Mouse (Mus musculus) ZHBTc4 (cell line): ENCODE measurements at regions not wholly inside any gene's neighbourhood (a gene's known extent, or its start where the extent isn't known, plus 50 kb on each side); places are given as distances from the start of the nearest gene placed in this dataset.

Experiments
- DNase-seq: peaks from one replicate; pipeline ENCODE4 v3.0.0-alpha.2; 2011; ENCODE audit warnings: low read depth, low spot score

GRCm38 (mm10) chrX:167152611-167153010 is 56.5 kb downstream of the Tmsb4x start:
- DNase-seq: no peak

GRCm38 (mm10) chrX:167151341-167151740 is 57.8 kb downstream of the Tmsb4x start:
- no peak for DNase-seq

GRCm38 (mm10) chrX:167149400-167149799 is 59.7 kb downstream of the Tmsb4x start:
- no peak for DNase-seq

GRCm38 (mm10) chrX:167146513-167147360 is 62.4 kb downstream of the Tmsb4x start:
- no peak for DNase-seq

- no peak for DNase-seq
Observed at GRCm38 (mm10) chrX:167145508-167146182, 63.5 kb downstream of the Tmsb4x start.

- no peak for DNase-seq
Observed at GRCm38 (mm10) chrX:167139110-167139509, 70.0 kb downstream of the Tmsb4x start.

- DNase-seq: no peak
Observed at GRCm38 (mm10) chrX:167134250-167134649, 74.9 kb downstream of the Tmsb4x start.

GRCm38 (mm10) chrX:167132989-167133395 is 76.1 kb downstream of the Tmsb4x start:
- no peak for DNase-seq

- DNase-seq: no peak
Observed at GRCm38 (mm10) chrX:167131317-167131716, 77.8 kb downstream of the Tmsb4x start.

GRCm38 (mm10) chrX:167130601-167131000 is 78.5 kb downstream of the Tmsb4x start:
- no peak for DNase-seq

GRCm38 (mm10) chrX:167119288-167119687 is 89.8 kb downstream of the Tmsb4x start:
- DNase-seq: no peak

GRCm38 (mm10) chrX:167115096-167115495 is 94.0 kb downstream of the Tmsb4x start:
- no peak for DNase-seq

GRCm38 (mm10) chrX:167111059-167111871 is 97.8 kb downstream of the Tmsb4x start:
- no peak for DNase-seq

GRCm38 (mm10) chrX:167108356-167108755 is 100.8 kb downstream of the Tmsb4x start:
- DNase-seq: no peak

GRCm38 (mm10) chrX:167107469-167107868 is 101.6 kb downstream of the Tmsb4x start:
- no peak for DNase-seq

GRCm38 (mm10) chrX:167105931-167106417 is 103.1 kb downstream of the Tmsb4x start:
- DNase-seq: no peak

- no peak for DNase-seq
Observed at GRCm38 (mm10) chrX:167105354-167105753, 103.8 kb downstream of the Tmsb4x start.

- DNase-seq: no peak
Observed at GRCm38 (mm10) chrX:167104247-167104621, 104.9 kb downstream of the Tmsb4x start.

GRCm38 (mm10) chrX:167103501-167104246 is 105.4 kb downstream of the Tmsb4x start:
- no peak for DNase-seq

GRCm38 (mm10) chrX:167101929-167102328 is 107.2 kb downstream of the Tmsb4x start:
- DNase-seq: no peak

- DNase-seq: peak; percentile 21
Observed at GRCm38 (mm10) chrX:167099411-167099810, 109.7 kb downstream of the Tmsb4x start.
